Mouse (Mus musculus) liver, adult 2 months (tissue): ENCODE measurements around the gene Olfr1441.

Experiments
- CTCF ChIP-seq: fragments of 200-500 bp; IDR thresholded peaks from 2 replicates; pipeline ENCODE4 v1.5.1; 2011; ENCODE audit warnings: low read depth, low read length, control low read depth
- POLR2A ChIP-seq: fragments of 200-500 bp; IDR thresholded peaks from 2 replicates; pipeline ENCODE4 v1.6.1; 2011; ENCODE audit warnings: low read length, control low read depth; ENCODE audit not compliant: insufficient read depth; ENCODE audit errors: extremely low read depth

GRCm38 (mm10) chr19:12457401-12458066, 40.3 kb downstream of the Olfr1441 start:
- TF ChIP-seq POLR2A: no peak
- TF ChIP-seq CTCF: no peak
